Mouse (Mus musculus) limb, embryonic 12.5 days (tissue): ENCODE measurements around the gene Aloxe3. TPM values are rescaled to one million over a fixed set of nuclear protein-coding genes. Genes with fewer than 3 reads are reported as not detected.
A peak's percentile ranks its signal among the peaks of the same experiment; 100 is the strongest.

Experiments used
- ATAC-seq: fragments of 200-750 bp; cut with Nextera tagmentation; 2 replicates; pipeline ENCODE4 v1.8.0; 2017; ENCODE audit warnings: low read depth, moderate TSS enrichment; ENCODE audit not compliant: insufficient number of reproducible peaks, insufficient read depth, low FRiP score, low TSS enrichment
- H3K27ac ChIP-seq: fragments of 300-500 bp; sonication (generic); 2 replicates; pipeline ENCODE4 v1.5.1; 2016; ENCODE audit warnings: mild to moderate bottlenecking, moderate library complexity
- H3K27me3 ChIP-seq: fragments of 300-500 bp; sonication (generic); 2 replicates; pipeline ENCODE4 v1.6.1; 2016; ENCODE audit warnings: mild to moderate bottlenecking, moderate library complexity
- H3K36me3 ChIP-seq: fragments of 300-500 bp; sonication (generic); 2 replicates; pipeline ENCODE4 v1.6.1; 2016; ENCODE audit warnings: mild to moderate bottlenecking, moderate library complexity
- H3K4me1 ChIP-seq: fragments of 300-500 bp; sonication (generic); replicated peaks from 2 replicates; pipeline ENCODE4 v1.6.1; 2016
- H3K4me2 ChIP-seq: fragments of 300-500 bp; sonication (generic); 2 replicates; pipeline ENCODE4 v1.6.1; 2016; ENCODE audit warnings: mild to moderate bottlenecking, moderate library complexity
- H3K4me3 ChIP-seq: fragments of 300-500 bp; sonication (generic); replicated peaks from 2 replicates; pipeline ENCODE4 v1.5.1; 2016; ENCODE audit warnings: mild to moderate bottlenecking
- H3K9ac ChIP-seq: fragments of 300-500 bp; sonication (generic); replicated peaks from 2 replicates; pipeline ENCODE4 v1.6.1; 2016; ENCODE audit warnings: mild to moderate bottlenecking, moderate library complexity
- H3K9me3 ChIP-seq: fragments of 300-500 bp; sonication (generic); 2 replicates; pipeline ENCODE4 v1.6.1; 2016; ENCODE audit warnings: mild to moderate bottlenecking, moderate library complexity
- WGBS: fragments of 180-500 bp; shearing (Covaris S2); methylation state at CpG from one replicate; pipeline ENCODE4 v1.1.7; 2016; 5-methylcytosine and 5-hydroxymethylcytosine counted together
- polyA plus RNA-seq: library from polyadenylated mRNA; unstranded; fragments of >200 nt; fragmentation: Nextera tagmentation; extraction: Ambion mirVana; gene quantifications from 2 replicates; pipeline ENCODE4 v1.2.1, GENCODE M21; 2016

Gene Aloxe3
- polyA plus RNA-seq, 1 experiment from 2014 or later: 0.58 TPM

GRCm38 (mm10) chr11:69120221-69121000 is 5.3 kb upstream of the Aloxe3 start, which contains the start of gene Hes7:
Gene Hes7, plus strand, starts transcription at chr11:69120404.
- Histone ChIP-seq H3K9me3 (no peaks in the 10 kb centered on the region), H3K4me3 (peak within 1 kb of the TSS; percentile 81), H3K27me3 (peaks cover 26% of the 10 kb centered on the region), H3K27ac (no peak within 1 kb of the TSS), H3K4me2 (peak within 1 kb of the TSS; percentile 97), H3K9ac (peak within 1 kb of the TSS; percentile 74), H3K4me1 (peaks cover 37% of the 10 kb centered on the region), H3K36me3 (no peaks in the 10 kb centered on the region)
- 1% methylated on average over 27 of the region's 27 CpGs for WGBS
- ATAC-seq: no peak

- peak overlapping the region; percentile 97 for H3K4me2 ChIP-seq
- peak overlapping the region; percentile 74 for H3K9ac ChIP-seq
- H3K4me1 ChIP-seq: peaks cover 43% of the 10 kb centered on the region
- no peaks in the 10 kb centered on the region for H3K36me3 ChIP-seq
- peak overlapping the region; percentile 81 for H3K4me3 ChIP-seq
- no peak overlapping the region for H3K27ac ChIP-seq
- WGBS: under 1% methylated on average over 33 of the region's 33 CpGs
- ATAC-seq: no peak
- no peaks in the 10 kb centered on the region for H3K9me3 ChIP-seq
- peaks cover 20% of the 10 kb centered on the region for H3K27me3 ChIP-seq
Measured at GRCm38 (mm10) chr11:69121001-69121740, 4.5 kb upstream of the Aloxe3 start.

- H3K4me2 ChIP-seq: peak overlapping the region; percentile 97
- H3K4me3 ChIP-seq: peak overlapping the region; percentile 81
- WGBS: under 1% methylated on average over 32 of the region's 32 CpGs
- H3K36me3 ChIP-seq: no peaks in the 10 kb centered on the region
- peaks cover 17% of the 10 kb centered on the region for H3K27me3 ChIP-seq
- H3K9me3 ChIP-seq: no peaks in the 10 kb centered on the region
- no peak for ATAC-seq
- peak overlapping the region; percentile 86 for H3K27ac ChIP-seq
- peak overlapping the region; percentile 74 for H3K9ac ChIP-seq
- H3K4me1 ChIP-seq: peaks cover 48% of the 10 kb centered on the region
Measured at GRCm38 (mm10) chr11:69121741-69122335, 3.9 kb upstream of the Aloxe3 start.

GRCm38 (mm10) chr11:69122336-69122951 is 3.3 kb upstream of the Aloxe3 start, which contains the start of gene 9130213A22Rik:
Gene 9130213A22Rik, minus strand, starts transcription at chr11:69122589.
- Histone ChIP-seq H3K4me2 (peak within 1 kb of the TSS; percentile 97), H3K36me3 (no peaks in the 10 kb centered on the region), H3K27ac (peak within 1 kb of the TSS; percentile 86), H3K9ac (peak within 1 kb of the TSS; percentile 74), H3K4me1 (peaks cover 44% of the 10 kb centered on the region), H3K4me3 (peak within 1 kb of the TSS; percentile 81), H3K9me3 (no peaks in the 10 kb centered on the region), H3K27me3 (peaks cover 22% of the 10 kb centered on the region)
- under 1% methylated on average over 65 of the region's 66 CpGs for WGBS
- ATAC-seq: peak; percentile 66

- peak overlapping the region; percentile 86 for H3K27ac ChIP-seq
- H3K9me3 ChIP-seq: no peaks in the 10 kb centered on the region
- peaks cover 26% of the 10 kb centered on the region for H3K27me3 ChIP-seq
- peak overlapping the region; percentile 74 for H3K9ac ChIP-seq
- under 1% methylated on average over 29 of the region's 29 CpGs for WGBS
- H3K4me1 ChIP-seq: peaks cover 42% of the 10 kb centered on the region
- peak overlapping the region; percentile 81 for H3K4me3 ChIP-seq
- H3K4me2 ChIP-seq: peak overlapping the region; percentile 97
- H3K36me3 ChIP-seq: no peaks in the 10 kb centered on the region
- ATAC-seq: peak; percentile 18
Measured at GRCm38 (mm10) chr11:69123056-69123692, 2.5 kb upstream of the Aloxe3 start.

GRCm38 (mm10) chr11:69123693-69124497 is 1.8 kb upstream of the Aloxe3 start:
- Histone ChIP-seq H3K4me1 (peaks cover 40% of the 10 kb centered on the region), H3K9ac (peak overlapping the region; percentile 53), H3K27me3 (peaks cover 26% of the 10 kb centered on the region), H3K27ac (peak overlapping the region; percentile 73), H3K4me2 (peak overlapping the region; percentile 97), H3K9me3 (no peaks in the 10 kb centered on the region), H3K36me3 (no peaks in the 10 kb centered on the region), H3K4me3 (peak overlapping the region; percentile 81)
- ATAC-seq: peak; percentile 50
- WGBS: under 1% methylated on average over 31 of the region's 31 CpGs

- Histone ChIP-seq H3K36me3 (no peaks in the 10 kb centered on the region), H3K27ac (no peak overlapping the region), H3K9me3 (no peaks in the 10 kb centered on the region), H3K27me3 (peaks cover 26% of the 10 kb centered on the region), H3K9ac (no peak overlapping the region), H3K4me1 (peaks cover 35% of the 10 kb centered on the region), H3K4me3 (peak overlapping the region; percentile 81; the same call in 1 of the 2 replicates), H3K4me2 (0 out of 2 replicates have a peak overlapping the region, but pooled peaks have one; percentile 97)
- ATAC-seq: no peak
- WGBS: 0% methylated on average over 3 of the region's 3 CpGs
Measured at GRCm38 (mm10) chr11:69124498-69124847, 1.2 kb upstream of the Aloxe3 start.

- Histone ChIP-seq H3K4me3 (peak overlapping the region; percentile 58), H3K27ac (peak overlapping the region; percentile 50; the same call in 1 of the 2 replicates), H3K36me3 (no peaks in the 10 kb centered on the region), H3K9ac (peak overlapping the region; percentile 63), H3K27me3 (peaks cover 22% of the 10 kb centered on the region), H3K4me2 (peak overlapping the region; percentile 90), H3K4me1 (peaks cover 27% of the 10 kb centered on the region), H3K9me3 (no peaks in the 10 kb centered on the region)
- peak; percentile 8; the same call in 1 of the 2 replicates for ATAC-seq
- under 1% methylated on average over 24 of the region's 24 CpGs for WGBS
Measured at GRCm38 (mm10) chr11:69125041-69125851, 450 bp upstream of the Aloxe3 start.

- no peak for ATAC-seq
- no peak overlapping the region; the same call in 1 of the 2 replicates for H3K27ac ChIP-seq
- WGBS: 14% methylated on average over 20 of the region's 20 CpGs
Measured at GRCm38 (mm10) chr11:69125919-69126705, 416 bp downstream of the Aloxe3 start.

More at GRCm38 (mm10) chr11:69125919-69126705, 416 bp downstream of the Aloxe3 start:
- Histone ChIP-seq H3K9me3 (no peaks in the 10 kb centered on the region), H3K4me3 (peak overlapping the region; percentile 58), H3K27me3 (peaks cover 13% of the 10 kb centered on the region), H3K9ac (peak overlapping the region; percentile 63), H3K36me3 (no peaks in the 10 kb centered on the region), H3K4me2 (peak overlapping the region; percentile 90), H3K4me1 (peaks cover 18% of the 10 kb centered on the region)
